Mouse (Mus musculus) midbrain, embryonic 11.5 days (tissue): ENCODE data around the gene 1700003F12Rik. TPM values are rescaled to one million over a fixed set of nuclear protein-coding genes. Genes with fewer than 3 reads are reported as not detected.

ENCODE experiments used
- ATAC-seq: fragments of 200-750 bp; cut with Nextera tagmentation; 2 replicates; pipeline ENCODE4 v1.8.0; 2017; ENCODE audit warnings: moderate TSS enrichment, moderate library complexity; ENCODE audit not compliant: low FRiP score
- DNase-seq: peaks from one replicate; pipeline ENCODE4 v3.0.0; 2015; ENCODE audit warnings: low spot score; ENCODE audit errors: missing footprints
- H3K27ac ChIP-seq: fragments of 300-500 bp; sonication (generic); 2 replicates; pipeline ENCODE4 v1.5.1; 2014; ENCODE audit warnings: low read depth, low read length
- H3K27me3 ChIP-seq: fragments of 300-500 bp; sonication (generic); 2 replicates; pipeline ENCODE4 v1.6.1; 2014; ENCODE audit warnings: mild to moderate bottlenecking, low read length, moderate library complexity, mixed read lengths; ENCODE audit not compliant: control insufficient read depth, insufficient read depth
- H3K36me3 ChIP-seq: fragments of 300-500 bp; sonication (generic); 2 replicates; pipeline ENCODE4 v1.6.1; 2014; ENCODE audit warnings: mild to moderate bottlenecking, low read length, moderate library complexity, mixed read lengths; ENCODE audit not compliant: control insufficient read depth, insufficient read depth
- H3K4me1 ChIP-seq: fragments of 300-500 bp; sonication (generic); 2 replicates; pipeline ENCODE4 v1.6.1; 2014; ENCODE audit warnings: low read length; ENCODE audit not compliant: control insufficient read depth, insufficient read depth
- H3K4me2 ChIP-seq: fragments of 300-500 bp; sonication (generic); 2 replicates; pipeline ENCODE4 v1.6.1; 2014; ENCODE audit warnings: mild to moderate bottlenecking, moderate library complexity
- H3K4me3 ChIP-seq: fragments of 300-500 bp; sonication (generic); 2 replicates; pipeline ENCODE4 v1.5.1; 2014; ENCODE audit warnings: low read depth, low read length
- H3K9ac ChIP-seq: fragments of 300-500 bp; sonication (generic); 2 replicates; pipeline ENCODE4 v1.6.1; 2014; ENCODE audit warnings: low read length
- H3K9me3 ChIP-seq: fragments of 300-500 bp; sonication (generic); 2 replicates; pipeline ENCODE4 v1.6.1; 2016; ENCODE audit warnings: low read length; ENCODE audit not compliant: control insufficient read depth
- WGBS: fragments of 180-500 bp; shearing (Covaris S2); extraction: QIAGEN DNeasy Blood & Tissue Kit; methylation state at CpG from one replicate; pipeline ENCODE4 v1.1.7; 2014; 5-methylcytosine and 5-hydroxymethylcytosine counted together
- polyA plus RNA-seq: library from polyadenylated mRNA; unstranded; fragments of >200 nt; fragmentation: Nextera tagmentation; extraction: Ambion mirVana; gene quantifications from 2 replicates; pipeline ENCODE4 v1.2.1, GENCODE M21; 2014

1700003F12Rik gene
- polyA plus RNA-seq, 1 experiment from 2014 or later: 2.6 TPM

- WGBS: 97% methylated on average over 5 of the region's 5 CpGs
- peaks cover 3% of the 10 kb centered on the region; the same call in 1 of the 2 replicates for H3K36me3 ChIP-seq
Observed at GRCm38 (mm10) chr2:154517424-154517823, 29.5 kb upstream of the 1700003F12Rik start.

DNA sequence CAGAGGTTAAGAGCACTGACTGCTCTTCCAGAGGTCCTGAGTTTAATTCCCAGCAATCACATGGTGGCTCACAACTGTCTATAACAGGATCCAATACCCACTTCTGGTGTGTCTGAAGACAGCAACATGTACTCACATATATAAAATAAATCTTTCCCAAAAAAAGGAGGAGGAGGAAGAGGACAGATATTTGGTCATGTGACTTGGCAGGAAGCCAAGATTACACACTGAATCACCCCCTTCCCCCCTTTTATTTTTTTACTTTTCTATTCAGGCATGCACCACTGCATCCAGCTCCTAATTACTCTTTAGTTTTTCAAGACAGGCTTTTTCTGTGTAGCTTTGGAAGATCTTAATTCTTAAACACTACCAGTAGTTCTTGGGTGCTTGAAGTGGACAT, 25.4 kb upstream of the 1700003F12Rik start:
- Histone ChIP-seq H3K4me3 (no peak overlapping the region), H3K9ac (no peak overlapping the region), H3K36me3 (peaks cover 17% of the 10 kb centered on the region; the same call in 1 of the 2 replicates), H3K27me3 (no peaks in the 10 kb centered on the region), H3K9me3 (no peaks in the 10 kb centered on the region), H3K4me1 (no peaks in the 10 kb centered on the region), H3K4me2 (no peak overlapping the region), H3K27ac (no peak overlapping the region)
- ATAC-seq (no peak), DNase-seq (no peak)

More at GRCm38 (mm10) chr2:154517424-154517823, 29.5 kb upstream of the 1700003F12Rik start:
- ATAC-seq (no peak), DNase-seq (no peak)
- no peak overlapping the region for H3K27ac ChIP-seq
- no peak overlapping the region for H3K9ac ChIP-seq
- no peak overlapping the region for H3K4me3 ChIP-seq
- H3K4me2 ChIP-seq: no peak overlapping the region
- no peaks in the 10 kb centered on the region for H3K9me3 ChIP-seq
- no peaks in the 10 kb centered on the region for H3K27me3 ChIP-seq
- no peaks in the 10 kb centered on the region for H3K4me1 ChIP-seq

GRCm38 (mm10) chr2:154522334-154522733, 24.6 kb upstream of the 1700003F12Rik start:
- Histone ChIP-seq H3K27me3 (no peaks in the 10 kb centered on the region), H3K9ac (no peak overlapping the region), H3K4me3 (no peak overlapping the region), H3K27ac (no peak overlapping the region), H3K4me2 (no peak overlapping the region), H3K36me3 (peaks cover 17% of the 10 kb centered on the region; the same call in 1 of the 2 replicates), H3K4me1 (no peaks in the 10 kb centered on the region), H3K9me3 (no peaks in the 10 kb centered on the region)
- DNase-seq (no peak), ATAC-seq (no peak)
- 91% methylated on average over 5 of the region's 5 CpGs for WGBS

GRCm38 (mm10) chr2:154525285-154525684, 21.6 kb upstream of the 1700003F12Rik start:
- no peak for DNase-seq
- Histone ChIP-seq H3K4me2 (no peak overlapping the region), H3K9ac (no peak overlapping the region), H3K4me3 (no peak overlapping the region), H3K27ac (no peak overlapping the region), H3K4me1 (no peaks in the 10 kb centered on the region), H3K36me3 (peaks cover 15% of the 10 kb centered on the region; the same call in 1 of the 2 replicates), H3K9me3 (no peaks in the 10 kb centered on the region), H3K27me3 (no peaks in the 10 kb centered on the region)
- ATAC-seq: no peak
- 90% methylated on average over 2 of the region's 2 CpGs for WGBS

- no peaks in the 10 kb centered on the region for H3K27me3 ChIP-seq
- H3K9me3 ChIP-seq: no peaks in the 10 kb centered on the region
- H3K4me2 ChIP-seq: no peak overlapping the region
- no peak for ATAC-seq
- H3K4me1 ChIP-seq: no peaks in the 10 kb centered on the region
- WGBS: 89% methylated on average over 3 of the region's 3 CpGs
- no peak overlapping the region for H3K4me3 ChIP-seq
- DNase-seq: no peak
- no peak overlapping the region for H3K9ac ChIP-seq
- H3K27ac ChIP-seq: no peak overlapping the region
- peaks cover 18% of the 10 kb centered on the region for H3K36me3 ChIP-seq
Observed at GRCm38 (mm10) chr2:154526531-154526930, 20.4 kb upstream of the 1700003F12Rik start.

- no peaks in the 10 kb centered on the region for H3K9me3 ChIP-seq
- 33% methylated on average over 3 of the region's 3 CpGs for WGBS
- H3K36me3 ChIP-seq: peaks cover 9% of the 10 kb centered on the region
- H3K27ac ChIP-seq: no peak overlapping the region
- no peak for ATAC-seq
- H3K4me2 ChIP-seq: no peak overlapping the region
- peaks cover 5% of the 10 kb centered on the region; the same call in 1 of the 2 replicates for H3K4me1 ChIP-seq
- no peaks in the 10 kb centered on the region for H3K27me3 ChIP-seq
- H3K4me3 ChIP-seq: no peak overlapping the region
- no peak for DNase-seq
- H3K9ac ChIP-seq: no peak overlapping the region; the same call in 1 of the 2 replicates
Observed at GRCm38 (mm10) chr2:154532888-154533287, 14.0 kb upstream of the 1700003F12Rik start.

DNA sequence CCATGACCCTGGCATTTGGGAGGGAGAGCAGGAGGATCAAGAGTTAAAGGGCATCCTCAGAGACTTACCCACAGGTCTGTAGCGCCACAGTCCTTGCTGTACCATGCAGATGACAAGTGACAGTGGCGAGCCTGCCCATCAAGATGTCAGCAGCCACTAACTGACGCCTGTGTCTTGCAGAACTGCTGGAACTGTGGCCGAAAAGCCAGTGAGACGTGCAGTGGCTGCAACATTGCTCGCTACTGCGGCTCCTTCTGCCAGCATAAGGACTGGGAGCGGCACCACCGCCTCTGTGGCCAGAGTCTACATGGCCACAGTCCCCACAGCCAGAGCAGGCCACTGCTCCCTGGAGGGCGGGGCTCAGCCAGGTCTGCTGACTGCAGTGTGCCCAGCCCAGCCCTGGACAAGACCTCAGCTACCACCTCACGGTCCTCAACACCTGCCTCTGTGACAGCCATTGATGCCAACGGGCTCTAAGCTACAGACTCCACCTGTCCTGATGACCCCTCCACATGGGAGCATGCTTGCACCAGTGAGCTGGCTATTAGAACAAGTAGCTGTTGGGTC, 12.1 kb upstream of the 1700003F12Rik start:
- 91% methylated on average over 12 of the region's 12 CpGs for WGBS
- no peaks in the 10 kb centered on the region for H3K27me3 ChIP-seq
- peaks cover 9% of the 10 kb centered on the region for H3K36me3 ChIP-seq
- no peak for DNase-seq
- H3K4me3 ChIP-seq: no peak overlapping the region
- H3K9ac ChIP-seq: no peak overlapping the region
- no peak overlapping the region for H3K4me2 ChIP-seq
- no peaks in the 10 kb centered on the region for H3K9me3 ChIP-seq
- H3K4me1 ChIP-seq: peaks cover 5% of the 10 kb centered on the region; the same call in 1 of the 2 replicates
- ATAC-seq: no peak
- no peak overlapping the region for H3K27ac ChIP-seq

- peaks cover 5% of the 10 kb centered on the region; the same call in 1 of the 2 replicates for H3K36me3 ChIP-seq
- no peaks in the 10 kb centered on the region for H3K4me1 ChIP-seq
- H3K27me3 ChIP-seq: no peaks in the 10 kb centered on the region
- no peak overlapping the region for H3K4me3 ChIP-seq
- DNase-seq: no peak
- no peak overlapping the region for H3K27ac ChIP-seq
- H3K9ac ChIP-seq: no peak overlapping the region
- WGBS: 75% methylated on average over 2 of the region's 2 CpGs
- no peaks in the 10 kb centered on the region for H3K9me3 ChIP-seq
- ATAC-seq: no peak
- no peak overlapping the region for H3K4me2 ChIP-seq
Observed at GRCm38 (mm10) chr2:154538310-154538709, 8.6 kb upstream of the 1700003F12Rik start.

GRCm38 (mm10) chr2:154538710-154539109, 8.2 kb upstream of the 1700003F12Rik start:
- Histone ChIP-seq H3K36me3 (peaks cover 5% of the 10 kb centered on the region; the same call in 1 of the 2 replicates), H3K27ac (no peak overlapping the region), H3K4me3 (no peak overlapping the region), H3K9ac (no peak overlapping the region), H3K4me1 (no peaks in the 10 kb centered on the region), H3K27me3 (no peaks in the 10 kb centered on the region), H3K4me2 (no peak overlapping the region), H3K9me3 (no peaks in the 10 kb centered on the region)
- 75% methylated on average over 3 of the region's 3 CpGs for WGBS
- DNase-seq: no peak
- no peak for ATAC-seq
